Mouse (Mus musculus) limb, embryonic 12.5 days (tissue): Measurements from ENCODE around the gene Olfr1042. TPM values are rescaled to one million over a fixed set of nuclear protein-coding genes. Genes with fewer than 3 reads are reported as not detected.
"Not testable (repeated sequence)": the region's sequence is repeated elsewhere in the genome, so short reads cannot be mapped to it uniquely, and the experiment has no call there.

Experiments used
- ATAC-seq: fragments of 200-750 bp; cut with Nextera tagmentation; 2 replicates; pipeline ENCODE4 v1.8.0; 2017; ENCODE audit warnings: low read depth, moderate TSS enrichment; ENCODE audit not compliant: insufficient number of reproducible peaks, insufficient read depth, low FRiP score, low TSS enrichment
- H3K27ac ChIP-seq: fragments of 300-500 bp; sonication (generic); 2 replicates; pipeline ENCODE4 v1.5.1; 2016; ENCODE audit warnings: mild to moderate bottlenecking, moderate library complexity
- H3K27me3 ChIP-seq: fragments of 300-500 bp; sonication (generic); 2 replicates; pipeline ENCODE4 v1.6.1; 2016; ENCODE audit warnings: mild to moderate bottlenecking, moderate library complexity
- H3K36me3 ChIP-seq: fragments of 300-500 bp; sonication (generic); 2 replicates; pipeline ENCODE4 v1.6.1; 2016; ENCODE audit warnings: mild to moderate bottlenecking, moderate library complexity
- H3K4me1 ChIP-seq: fragments of 300-500 bp; sonication (generic); replicated peaks from 2 replicates; pipeline ENCODE4 v1.6.1; 2016
- H3K4me2 ChIP-seq: fragments of 300-500 bp; sonication (generic); 2 replicates; pipeline ENCODE4 v1.6.1; 2016; ENCODE audit warnings: mild to moderate bottlenecking, moderate library complexity
- H3K4me3 ChIP-seq: fragments of 300-500 bp; sonication (generic); replicated peaks from 2 replicates; pipeline ENCODE4 v1.5.1; 2016; ENCODE audit warnings: mild to moderate bottlenecking
- H3K9ac ChIP-seq: fragments of 300-500 bp; sonication (generic); replicated peaks from 2 replicates; pipeline ENCODE4 v1.6.1; 2016; ENCODE audit warnings: mild to moderate bottlenecking, moderate library complexity
- H3K9me3 ChIP-seq: fragments of 300-500 bp; sonication (generic); 2 replicates; pipeline ENCODE4 v1.6.1; 2016; ENCODE audit warnings: mild to moderate bottlenecking, moderate library complexity
- WGBS: fragments of 180-500 bp; shearing (Covaris S2); methylation state at CpG from one replicate; pipeline ENCODE4 v1.1.7; 2016; 5-methylcytosine and 5-hydroxymethylcytosine counted together
- polyA plus RNA-seq: library from polyadenylated mRNA; unstranded; fragments of >200 nt; fragmentation: Nextera tagmentation; extraction: Ambion mirVana; gene quantifications from 2 replicates; pipeline ENCODE4 v1.2.1, GENCODE M21; 2016

The Olfr1042 gene
- not detected in 2 replicates for polyA plus RNA-seq

GRCm38 (mm10) chr2:86161738-86162137 is at the start of gene Olfr1042:
TSS of gene Olfr1042 (minus strand) at chr2:86161838.
- ATAC-seq, result no peak

DNA sequence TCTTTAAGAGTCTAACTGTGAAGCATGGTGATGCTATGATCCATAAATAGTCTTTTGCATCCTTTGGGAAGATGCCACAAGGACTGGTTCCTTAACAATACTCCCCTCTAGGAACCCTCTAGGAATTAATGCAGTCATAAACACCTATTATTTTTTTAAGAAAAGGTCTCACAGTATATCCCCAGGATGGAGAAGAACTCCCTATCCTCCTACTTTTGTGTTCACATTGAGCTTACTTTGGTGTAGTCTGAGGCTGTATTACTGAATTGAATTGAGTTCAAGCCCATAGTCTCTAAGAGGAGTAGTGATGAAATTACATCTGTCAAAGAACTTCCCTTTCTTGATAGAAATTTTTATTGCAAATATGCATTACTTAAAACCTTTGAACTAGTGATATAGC is 41.3 kb upstream of the Olfr1042 start, which contains the start of gene Olfr1045:
TSS of gene Olfr1045 (minus strand) at position 101 of the 400 bp plus-strand sequence.
- no peaks in the 10 kb centered on the region for H3K27me3 ChIP-seq
- H3K4me3 ChIP-seq, result no peak within 1 kb of the TSS
- no peak within 1 kb of the TSS for H3K27ac ChIP-seq
- no peaks in the 10 kb centered on the region for H3K4me1 ChIP-seq
- no peaks in the 10 kb centered on the region for H3K9me3 ChIP-seq
- H3K4me2 ChIP-seq, result no peak within 1 kb of the TSS
- ATAC-seq, result no peak
- H3K36me3 ChIP-seq, result no peaks in the 10 kb centered on the region
- H3K9ac ChIP-seq, result no peak within 1 kb of the TSS

More at GRCm38 (mm10) chr2:86161738-86162137, at the start of gene Olfr1042:
- no peaks in the 10 kb centered on the region for H3K27me3 ChIP-seq
- no peaks in the 10 kb centered on the region for H3K4me1 ChIP-seq
- no peaks in the 10 kb centered on the region for H3K36me3 ChIP-seq
- WGBS, result 94% methylated on average over 2 of the region's 2 CpGs
- no peaks in the 10 kb centered on the region for H3K9me3 ChIP-seq
- no peak within 1 kb of the TSS for H3K9ac ChIP-seq
- no peak within 1 kb of the TSS for H3K4me2 ChIP-seq
- H3K27ac ChIP-seq, result no peak within 1 kb of the TSS
- H3K4me3 ChIP-seq, result no peak within 1 kb of the TSS

DNA sequence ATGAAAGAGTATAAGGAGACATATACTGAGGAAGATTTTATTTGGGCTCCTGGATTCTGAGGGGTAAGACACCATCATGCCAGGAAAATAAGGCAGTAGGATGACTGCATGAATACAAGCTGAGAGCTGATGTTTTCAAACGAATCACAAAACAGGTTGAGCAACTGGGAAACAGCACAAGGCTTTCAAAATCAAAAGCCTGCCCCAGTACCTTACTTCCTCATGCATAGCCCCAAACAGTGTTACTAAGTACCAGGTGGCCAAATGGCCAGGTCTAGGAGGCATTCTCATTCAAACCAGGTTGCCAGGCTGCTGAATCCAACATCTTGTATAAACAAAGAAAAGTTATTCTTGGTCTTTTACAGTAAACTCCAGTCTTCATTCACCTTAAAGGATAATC is 34.2 kb upstream of the Olfr1042 start:
- Histone ChIP-seq H3K4me2 (no peak overlapping the region), H3K27me3 (no peaks in the 10 kb centered on the region), H3K4me1 (no peaks in the 10 kb centered on the region), H3K27ac (no peak overlapping the region), H3K9me3 (no peaks in the 10 kb centered on the region), H3K4me3 (no peak overlapping the region), H3K36me3 (no peaks in the 10 kb centered on the region), H3K9ac (no peak overlapping the region)
- 55% methylated on average over 1 of the region's 1 CpGs for WGBS
- ATAC-seq, result no peak

DNA sequence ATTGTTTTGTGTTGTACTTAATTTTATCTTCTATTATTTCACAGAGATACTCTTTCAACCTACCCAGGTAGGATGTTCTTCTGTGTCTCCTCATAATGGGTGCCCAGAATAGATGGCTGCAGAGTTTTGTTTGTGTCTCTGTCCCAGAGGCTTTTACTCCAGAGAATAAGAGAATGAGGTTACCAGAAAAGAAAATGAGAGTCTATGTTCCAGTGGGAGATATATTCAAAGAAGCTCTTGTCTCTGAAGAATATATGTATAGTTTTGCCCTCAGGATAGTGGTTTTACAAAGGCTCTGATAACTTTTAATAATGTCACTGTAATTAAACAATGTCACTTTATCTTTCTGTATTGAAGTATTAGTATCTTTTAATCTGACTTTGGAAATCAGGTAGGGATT is 23.9 kb upstream of the Olfr1042 start, which contains the start of gene Olfr52:
TSS of gene Olfr52 (minus strand) at position 101 of the 400 bp plus-strand sequence.
- no peak for ATAC-seq
- H3K4me3 ChIP-seq, result no peak within 1 kb of the TSS
- H3K4me1 ChIP-seq, result no peaks in the 10 kb centered on the region
- no peaks in the 10 kb centered on the region for H3K27me3 ChIP-seq
- H3K27ac ChIP-seq, result no peak within 1 kb of the TSS
- H3K9ac ChIP-seq, result no peak within 1 kb of the TSS
- H3K36me3 ChIP-seq, result no peaks in the 10 kb centered on the region
- no peak within 1 kb of the TSS for H3K4me2 ChIP-seq
- no peaks in the 10 kb centered on the region for H3K9me3 ChIP-seq

GRCm38 (mm10) chr2:86179950-86180349 is 18.3 kb upstream of the Olfr1042 start:
- Histone ChIP-seq H3K27me3 (no peaks in the 10 kb centered on the region), H3K36me3 (no peaks in the 10 kb centered on the region), H3K27ac (no peak overlapping the region), H3K9me3 (no peaks in the 10 kb centered on the region), H3K9ac (no peak overlapping the region), H3K4me3 (no peak overlapping the region), H3K4me2 (no peak overlapping the region), H3K4me1 (no peaks in the 10 kb centered on the region)
- no peak for ATAC-seq
- 67% methylated on average over 3 of the region's 3 CpGs for WGBS

GRCm38 (mm10) chr2:86177720-86178119 is 16.1 kb upstream of the Olfr1042 start, which contains the start of gene Olfr1044:
TSS of gene Olfr1044 (minus strand) at chr2:86177820.
- no peaks in the 10 kb centered on the region for H3K4me1 ChIP-seq
- no peak within 1 kb of the TSS for H3K4me2 ChIP-seq
- H3K36me3 ChIP-seq, result no peaks in the 10 kb centered on the region
- H3K27me3 ChIP-seq, result no peaks in the 10 kb centered on the region
- H3K9ac ChIP-seq, result no peak within 1 kb of the TSS
- no peak within 1 kb of the TSS for H3K27ac ChIP-seq
- ATAC-seq, result no peak
- H3K9me3 ChIP-seq, result no peaks in the 10 kb centered on the region
- no peak within 1 kb of the TSS for H3K4me3 ChIP-seq

- not testable (repeated sequence) for H3K9ac ChIP-seq, H3K4me3 ChIP-seq, H3K4me2 ChIP-seq, H3K9me3 ChIP-seq, H3K4me1 ChIP-seq, H3K27ac ChIP-seq, H3K27me3 ChIP-seq, ATAC-seq, H3K36me3 ChIP-seq
- WGBS, result 89% methylated on average over 7 of the region's 7 CpGs
Measured at GRCm38 (mm10) chr2:86175422-86175821, 13.8 kb upstream of the Olfr1042 start.

DNA sequence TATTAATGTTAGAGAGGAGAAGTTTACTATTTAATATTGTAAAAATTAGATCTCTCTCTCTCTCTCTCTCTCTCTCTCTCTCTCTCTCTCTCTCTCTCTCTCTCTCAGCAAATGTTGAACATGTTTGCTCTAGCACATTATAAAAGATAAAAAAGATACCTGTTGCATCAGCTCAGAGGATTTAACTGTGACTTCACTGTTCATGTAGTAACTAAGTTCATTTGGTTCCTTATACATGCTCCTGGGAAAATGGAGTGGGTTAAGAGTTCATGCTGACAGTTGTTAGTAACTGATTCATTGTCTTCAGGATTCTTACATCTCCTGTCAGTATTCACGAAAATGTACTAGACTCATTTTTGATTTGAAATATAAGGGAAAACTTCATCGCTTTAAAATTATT is 5.8 kb upstream of the Olfr1042 start, which contains the start of gene Olfr1043:
TSS of gene Olfr1043 (minus strand) at position 101 of the 400 bp plus-strand sequence.
- WGBS, result 86% methylated on average over 2 of the region's 2 CpGs
- Histone ChIP-seq H3K36me3 (no peaks in the 10 kb centered on the region), H3K9me3 (no peaks in the 10 kb centered on the region), H3K4me2 (no peak within 1 kb of the TSS), H3K4me3 (no peak within 1 kb of the TSS), H3K4me1 (no peaks in the 10 kb centered on the region), H3K9ac (no peak within 1 kb of the TSS), H3K27me3 (no peaks in the 10 kb centered on the region), H3K27ac (no peak within 1 kb of the TSS)
- ATAC-seq, result no peak

- 95% methylated on average over 1 of the region's 1 CpGs for WGBS
- ATAC-seq, result no peak
Measured at GRCm38 (mm10) chr2:86146632-86147031, 15.0 kb downstream of the Olfr1042 start, which contains the start of gene Olfr1040. TSS of gene Olfr1040 (minus strand) at chr2:86146732.

GRCm38 (mm10) chr2:86135828-86136227 is 25.8 kb downstream of the Olfr1042 start, which contains the start of gene Olfr1039:
TSS of gene Olfr1039 (minus strand) at chr2:86135928.
- 93% methylated on average over 1 of the region's 1 CpGs for WGBS
- no peak for ATAC-seq
- Histone ChIP-seq H3K4me2 (no peak within 1 kb of the TSS), H3K4me3 (no peak within 1 kb of the TSS), H3K9ac (no peak within 1 kb of the TSS), H3K27ac (no peak within 1 kb of the TSS), H3K27me3 (no peaks in the 10 kb centered on the region), H3K36me3 (no peaks in the 10 kb centered on the region), H3K4me1 (no peaks in the 10 kb centered on the region), H3K9me3 (no peaks in the 10 kb centered on the region)

More at GRCm38 (mm10) chr2:86146632-86147031, 15.0 kb downstream of the Olfr1042 start, which contains the start of gene Olfr1040:
- H3K4me3 ChIP-seq, result no peak within 1 kb of the TSS
- no peaks in the 10 kb centered on the region for H3K36me3 ChIP-seq
- H3K9ac ChIP-seq, result no peak within 1 kb of the TSS
- H3K27me3 ChIP-seq, result no peaks in the 10 kb centered on the region
- H3K4me1 ChIP-seq, result no peaks in the 10 kb centered on the region
- H3K27ac ChIP-seq, result no peak within 1 kb of the TSS
- no peak within 1 kb of the TSS for H3K4me2 ChIP-seq
- no peaks in the 10 kb centered on the region for H3K9me3 ChIP-seq
